Mouse (Mus musculus): ENCODE results near the gene Bag6.

- TF ChIP-seq POLR2A (IDR thresholded peaks at IDR 0.05; ENCODE audit: insufficient read length, low read depth) (no peak), MAX (IDR thresholded peaks at IDR 0.05; ENCODE audit: low read depth) (no peak), MYOD1 (IDR thresholded peaks at IDR 0.05; ENCODE audit: control insufficient read depth in 1 of 3, insufficient read length in 2 of 3, low read depth in 2 of 3) (no peak), TCF12 (IDR thresholded peaks at IDR 0.05; ENCODE audit: insufficient read depth, poor library complexity, severe bottlenecking) (no peak), E2F4 (IDR thresholded peaks at IDR 0.05; ENCODE audit: insufficient read depth) (no peak), SRF (IDR thresholded peaks at IDR 0.05; ENCODE audit: control insufficient read depth, insufficient read length, low read depth) (no peak)
These were observed 22.7 kb downstream of the Bag6 start for GRCm38 (mm10) chr17:35157661-35158175.

Measured in myocyte (in vitro differentiated cells).